Mouse (Mus musculus) midbrain, embryonic 16.5 days (tissue): ENCODE data around the gene Fam69b. TPM values are rescaled to one million over a fixed set of nuclear protein-coding genes. Genes with fewer than 3 reads are reported as not detected.
A peak's percentile ranks its signal among the peaks of the same experiment; 100 is the strongest.

Experiments used
- ATAC-seq: fragments of 200-750 bp; cut with Nextera tagmentation; 2 replicates; pipeline ENCODE4 v1.8.0; 2017; ENCODE audit warnings: moderate TSS enrichment
- H3K27ac ChIP-seq: fragments of 300-500 bp; sonication (generic); 2 replicates; pipeline ENCODE4 v1.5.1; 2014; ENCODE audit warnings: mild to moderate bottlenecking, low read length, mixed read lengths
- H3K27me3 ChIP-seq: fragments of 300-500 bp; sonication (generic); 2 replicates; pipeline ENCODE4 v1.6.1; 2014; ENCODE audit warnings: low read depth, low read length, mixed read lengths; ENCODE audit not compliant: control insufficient read depth, insufficient read depth
- H3K36me3 ChIP-seq: fragments of 300-500 bp; sonication (generic); 2 replicates; pipeline ENCODE4 v1.6.1; 2014; ENCODE audit warnings: mild to moderate bottlenecking, low read length, moderate library complexity, mixed read lengths; ENCODE audit not compliant: control insufficient read depth, insufficient read depth
- H3K4me1 ChIP-seq: fragments of 300-500 bp; sonication (generic); 2 replicates; pipeline ENCODE4 v1.6.1; 2014; ENCODE audit warnings: mild to moderate bottlenecking, low read length, mixed read lengths; ENCODE audit not compliant: control insufficient read depth, insufficient read depth
- H3K4me2 ChIP-seq: fragments of 300-500 bp; sonication (generic); 2 replicates; pipeline ENCODE4 v1.6.1; 2014; ENCODE audit warnings: mild to moderate bottlenecking, low read length, mixed read lengths
- H3K4me3 ChIP-seq: fragments of 300-500 bp; sonication (generic); 2 replicates; pipeline ENCODE4 v1.5.1; 2014; ENCODE audit warnings: low read depth, mild to moderate bottlenecking, low read length, moderate library complexity, mixed read lengths
- H3K9ac ChIP-seq: fragments of 300-500 bp; sonication (generic); 2 replicates; pipeline ENCODE4 v1.6.1; 2014; ENCODE audit warnings: low read depth, low read length, mixed read lengths
- H3K9me3 ChIP-seq: fragments of 300-500 bp; sonication (generic); replicated peaks from 2 replicates; pipeline ENCODE4 v1.6.1; 2014; ENCODE audit warnings: mild to moderate bottlenecking, low read length, mixed read lengths; ENCODE audit not compliant: control insufficient read depth, poor library complexity, severe bottlenecking
- WGBS: fragments of 180-500 bp; shearing (Covaris S2); extraction: QIAGEN DNeasy Blood & Tissue Kit; methylation state at CpG from one replicate; pipeline ENCODE4 v1.1.7; 2014; 5-methylcytosine and 5-hydroxymethylcytosine counted together
- polyA plus RNA-seq: library from polyadenylated mRNA; unstranded; fragments of >200 nt; fragmentation: Nextera tagmentation; extraction: Ambion mirVana; gene quantifications from 2 replicates; pipeline ENCODE4 v1.2.1, GENCODE M21; 2015

Gene Fam69b
- polyA plus RNA-seq, 1 experiment from 2014 or later: 155 TPM

GRCm38 (mm10) chr2:26588573-26588972 lies 39.7 kb upstream of the Fam69b start:
- Histone ChIP-seq H3K4me1 (peaks cover 8% of the 10 kb centered on the region), H3K36me3 (no peaks in the 10 kb centered on the region), H3K4me2 (no peak overlapping the region), H3K9me3 (no peaks in the 10 kb centered on the region), H3K27me3 (no peaks in the 10 kb centered on the region), H3K9ac (0 out of 2 replicates have a peak overlapping the region, but pooled peaks have one; percentile 20), H3K4me3 (no peak overlapping the region), H3K27ac (no peak overlapping the region)
- ATAC-seq: no peak
- 54% methylated on average over 4 of the region's 4 CpGs for WGBS

GRCm38 (mm10) chr2:26589284-26589683 lies 39.0 kb upstream of the Fam69b start:
- Histone ChIP-seq H3K36me3 (no peaks in the 10 kb centered on the region), H3K9me3 (no peaks in the 10 kb centered on the region), H3K27ac (no peak overlapping the region), H3K4me1 (peaks cover 8% of the 10 kb centered on the region), H3K4me3 (no peak overlapping the region), H3K4me2 (no peak overlapping the region), H3K27me3 (no peaks in the 10 kb centered on the region), H3K9ac (no peak overlapping the region)
- no peak for ATAC-seq
- WGBS: 94% methylated on average over 10 of the region's 10 CpGs

- Histone ChIP-seq H3K36me3 (no peaks in the 10 kb centered on the region), H3K4me1 (peaks cover 8% of the 10 kb centered on the region), H3K27me3 (no peaks in the 10 kb centered on the region), H3K4me2 (no peak overlapping the region), H3K9me3 (no peaks in the 10 kb centered on the region), H3K4me3 (no peak overlapping the region), H3K9ac (no peak overlapping the region), H3K27ac (no peak overlapping the region)
- no peak for ATAC-seq
- 88% methylated on average over 7 of the region's 7 CpGs for WGBS
Observed at GRCm38 (mm10) chr2:26590282-26590681, 38.0 kb upstream of the Fam69b start.

GRCm38 (mm10) chr2:26590962-26591361 lies 37.3 kb upstream of the Fam69b start:
- H3K4me2 ChIP-seq: no peak overlapping the region
- peaks cover 8% of the 10 kb centered on the region for H3K4me1 ChIP-seq
- H3K4me3 ChIP-seq: no peak overlapping the region
- no peaks in the 10 kb centered on the region for H3K27me3 ChIP-seq
- H3K27ac ChIP-seq: no peak overlapping the region
- no peak for ATAC-seq
- WGBS: 88% methylated on average over 7 of the region's 7 CpGs
- no peak overlapping the region for H3K9ac ChIP-seq
- H3K36me3 ChIP-seq: no peaks in the 10 kb centered on the region
- no peaks in the 10 kb centered on the region for H3K9me3 ChIP-seq

GRCm38 (mm10) chr2:26591416-26591815 lies 36.8 kb upstream of the Fam69b start:
- H3K9me3 ChIP-seq: no peaks in the 10 kb centered on the region
- no peak overlapping the region for H3K9ac ChIP-seq
- ATAC-seq: no peak
- H3K4me2 ChIP-seq: no peak overlapping the region
- no peaks in the 10 kb centered on the region for H3K27me3 ChIP-seq
- 91% methylated on average over 12 of the region's 12 CpGs for WGBS
- H3K4me3 ChIP-seq: no peak overlapping the region
- peaks cover 4% of the 10 kb centered on the region for H3K4me1 ChIP-seq
- H3K27ac ChIP-seq: no peak overlapping the region
- no peaks in the 10 kb centered on the region for H3K36me3 ChIP-seq

- H3K4me3 ChIP-seq: no peak overlapping the region
- no peaks in the 10 kb centered on the region for H3K27me3 ChIP-seq
- no peak for ATAC-seq
- H3K4me1 ChIP-seq: no peaks in the 10 kb centered on the region
- no peak overlapping the region for H3K4me2 ChIP-seq
- no peak overlapping the region for H3K27ac ChIP-seq
- no peaks in the 10 kb centered on the region for H3K36me3 ChIP-seq
- 81% methylated on average over 9 of the region's 9 CpGs for WGBS
- H3K9ac ChIP-seq: no peak overlapping the region
- H3K9me3 ChIP-seq: no peaks in the 10 kb centered on the region
Observed at GRCm38 (mm10) chr2:26593211-26594021, 34.8 kb upstream of the Fam69b start.

GRCm38 (mm10) chr2:26594022-26594346 lies 34.3 kb upstream of the Fam69b start:
- Histone ChIP-seq H3K36me3 (no peaks in the 10 kb centered on the region), H3K9ac (no peak overlapping the region), H3K4me1 (no peaks in the 10 kb centered on the region), H3K4me3 (no peak overlapping the region), H3K9me3 (no peaks in the 10 kb centered on the region), H3K27me3 (no peaks in the 10 kb centered on the region), H3K4me2 (no peak overlapping the region), H3K27ac (no peak overlapping the region)
- 70% methylated on average over 9 of the region's 9 CpGs for WGBS
- ATAC-seq: no peak

GRCm38 (mm10) chr2:26594461-26594933 lies 33.8 kb upstream of the Fam69b start:
- H3K27ac ChIP-seq: no peak overlapping the region
- H3K36me3 ChIP-seq: no peaks in the 10 kb centered on the region
- no peaks in the 10 kb centered on the region for H3K27me3 ChIP-seq
- WGBS: 96% methylated on average over 7 of the region's 7 CpGs
- H3K9ac ChIP-seq: no peak overlapping the region
- H3K4me2 ChIP-seq: no peak overlapping the region
- no peak for ATAC-seq
- H3K4me3 ChIP-seq: no peak overlapping the region
- H3K4me1 ChIP-seq: no peaks in the 10 kb centered on the region
- no peaks in the 10 kb centered on the region for H3K9me3 ChIP-seq

- Histone ChIP-seq H3K36me3 (no peaks in the 10 kb centered on the region), H3K27me3 (no peaks in the 10 kb centered on the region), H3K27ac (no peak overlapping the region), H3K9me3 (no peaks in the 10 kb centered on the region), H3K4me1 (no peaks in the 10 kb centered on the region), H3K9ac (no peak overlapping the region), H3K4me3 (no peak overlapping the region), H3K4me2 (no peak overlapping the region)
- no peak for ATAC-seq
- WGBS: 78% methylated on average over 6 of the region's 6 CpGs
Observed at GRCm38 (mm10) chr2:26594934-26595724, 33.1 kb upstream of the Fam69b start.
